Mouse (Mus musculus) G1E-ER4 (cell line): ENCODE data around the gene Slc41a2. TPM values are rescaled to one million over a fixed set of nuclear protein-coding genes. Genes with fewer than 3 reads are reported as not detected.

ENCODE experiments used
- GATA1 ChIP-seq: IDR thresholded peaks from one replicate; pipeline ENCODE4 v1.8.0; 2012; ENCODE audit warnings: low read length, inconsistent platforms
- polyA plus RNA-seq: library from polyadenylated mRNA; stranded (reverse); fragments of >175 nt; gene quantifications from 2 replicates; pipeline ENCODE4 v1.2.3, GENCODE M21; 2012

Gene Slc41a2
- polyA plus RNA-seq, 1 experiment, result not detected

- TF ChIP-seq GATA1, result no peak
These were observed 117.5 kb downstream of the Slc41a2 start for GRCm38 (mm10) chr10:83220217-83220616.

GRCm38 (mm10) chr10:83219729-83220128 is 118.0 kb downstream of the Slc41a2 start:
- TF ChIP-seq GATA1, result no peak

- TF ChIP-seq GATA1, result no peak
These were observed 118.9 kb downstream of the Slc41a2 start for GRCm38 (mm10) chr10:83218778-83219177.

- no peak for TF ChIP-seq GATA1
These were observed 120.4 kb downstream of the Slc41a2 start for GRCm38 (mm10) chr10:83217256-83217655.

- no peak for TF ChIP-seq GATA1
These were observed 122.1 kb downstream of the Slc41a2 start for GRCm38 (mm10) chr10:83215559-83215958.

- no peak for TF ChIP-seq GATA1
These were observed 125.1 kb downstream of the Slc41a2 start for GRCm38 (mm10) chr10:83212618-83213017.

- TF ChIP-seq GATA1, result no peak
These were observed 126.6 kb downstream of the Slc41a2 start for GRCm38 (mm10) chr10:83210968-83211583.

GRCm38 (mm10) chr10:83210122-83210521 is 127.6 kb downstream of the Slc41a2 start:
- TF ChIP-seq GATA1, result no peak

GRCm38 (mm10) chr10:83209388-83209787 is 128.3 kb downstream of the Slc41a2 start:
- no peak for TF ChIP-seq GATA1

- no peak for TF ChIP-seq GATA1
These were observed 129.2 kb downstream of the Slc41a2 start for GRCm38 (mm10) chr10:83208436-83208835.

- TF ChIP-seq GATA1, result no peak
These were observed 134.6 kb downstream of the Slc41a2 start for GRCm38 (mm10) chr10:83202906-83203702.

- no peak for TF ChIP-seq GATA1
These were observed 136.2 kb downstream of the Slc41a2 start for GRCm38 (mm10) chr10:83201525-83201924.

GRCm38 (mm10) chr10:83199290-83199689 is 138.4 kb downstream of the Slc41a2 start:
- TF ChIP-seq GATA1, result no peak

- no peak for TF ChIP-seq GATA1
These were observed 139.0 kb downstream of the Slc41a2 start for GRCm38 (mm10) chr10:83198692-83199091.

GRCm38 (mm10) chr10:83197690-83198336 is 139.9 kb downstream of the Slc41a2 start:
- no peak for TF ChIP-seq GATA1

GRCm38 (mm10) chr10:83191982-83192381 is 145.7 kb downstream of the Slc41a2 start:
- no peak for TF ChIP-seq GATA1
